Comparison of ENCODE assay signal across 8 mouse cellular contexts in the genomic region with DNA sequence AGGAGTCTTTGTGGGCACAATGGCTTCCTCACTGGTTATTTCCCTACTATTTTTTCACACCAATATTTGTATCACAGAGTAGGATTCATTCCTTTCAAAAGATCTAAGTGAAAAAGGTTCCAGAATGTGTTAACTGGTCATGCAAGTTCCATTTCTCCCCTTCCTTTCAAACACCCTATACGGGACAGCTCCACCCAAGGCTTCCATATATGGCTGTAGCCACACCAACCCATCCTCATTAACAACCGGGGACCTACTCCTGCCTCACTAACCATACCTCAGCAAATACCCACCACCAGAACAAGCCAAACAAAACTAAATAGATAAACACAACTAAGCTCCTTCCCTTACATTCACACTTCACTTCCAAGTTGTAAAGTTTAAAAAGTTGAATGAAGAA. TPM values are rescaled to one million over a fixed set of nuclear protein-coding genes. Genes with fewer than 3 reads are reported as not detected.
DNase-seq lines count a peak whose midpoint lies in the region; ATAC-seq and TF ChIP-seq lines count a peak whose summit lies in the region.

No protein-coding gene starts in this region.

- H3K27me3 ChIP-seq in ES-Bruce4 (ENCODE audit: control insufficient read depth, insufficient read depth, low read length, poor library complexity, severe bottlenecking): no peaks in the 10 kb centered on the region
- H3K27me3 ChIP-seq in forebrain, postnatal 0 days (ENCODE audit: insufficient read depth, low read length): no peaks in the 10 kb centered on the region
- no peaks in the 10 kb centered on the region for H3K27me3 ChIP-seq in liver, embryonic 16.5 days (ENCODE audit: control insufficient read depth, insufficient read depth, low read depth, low read length)

- no peak for ATAC-seq in forebrain, postnatal 0 days
- no peak for ATAC-seq in liver, embryonic 16.5 days (ENCODE audit: low read depth)

- TF ChIP-seq CTCF in gastrocnemius, adult 2 months (IDR thresholded peaks at IDR 0.05): no peak
- TF ChIP-seq CTCF in ES-Bruce4 (IDR thresholded peaks at IDR 0.05; ENCODE audit: low read depth, low read length): no peak
- TF ChIP-seq CTCF in forebrain, postnatal 0 days (IDR thresholded peaks at IDR 0.05; ENCODE audit: low read depth): no peak

- DNase-seq in gastrocnemius, adult 2 months: no peak
- DNase-seq in gastrocnemius, adult 8-10 months (ENCODE audit: low spot score in 2 of 2): no peak
- no peak for DNase-seq in forebrain, postnatal 0 days
- DNase-seq in adrenal gland, postnatal 14 days: no peak
- DNase-seq in retina, postnatal 1 day: no peak
- no peak for DNase-seq in Muller cell, postnatal 12 days (ENCODE audit: inconsistent ontology term)

- peak overlapping the region; percentile 96; the same call in 1 of the 2 replicates for H3K27ac ChIP-seq in gastrocnemius, adult 2 months
- H3K27ac ChIP-seq in ES-Bruce4 (ENCODE audit: insufficient read depth, low read length): no peak overlapping the region
- H3K27ac ChIP-seq in forebrain, postnatal 0 days (ENCODE audit: low read depth, low read length): no peak overlapping the region
- no peak overlapping the region for H3K27ac ChIP-seq in liver, embryonic 16.5 days (ENCODE audit: low read length)

- intact Hi-C loops in gastrocnemius, adult 2 months (cut with DNase I): loop anchor here (5.0 kb wide), 4 partner anchors 76 to 189 kb away; a partner anchor contains a TSS

- 16% methylated on average over 2 of the region's 2 CpGs for WGBS in forebrain, postnatal 0 days
- WGBS in liver, embryonic 16.5 days (ENCODE audit: insufficient replicate concordance): 7% methylated on average over 2 of the region's 2 CpGs

- TF ChIP-seq EP300 in ES-Bruce4 (IDR thresholded peaks at IDR 0.05; ENCODE audit: insufficient read depth, low read depth, low read length): no peak

- peak overlapping the region; percentile 67 for H3K4me2 ChIP-seq in forebrain, postnatal 0 days (ENCODE audit: low read depth)
- H3K4me2 ChIP-seq in liver, embryonic 16.5 days (ENCODE audit: low read depth, low read length): peak overlapping the region; percentile 91

- H3K9me3 ChIP-seq in ES-Bruce4 (replicated peaks; ENCODE audit: control insufficient read depth, insufficient read depth, low read length, poor library complexity, severe bottlenecking): no peaks in the 10 kb centered on the region
- H3K9me3 ChIP-seq in forebrain, postnatal 0 days (ENCODE audit: low read length): no peaks in the 10 kb centered on the region
- no peaks in the 10 kb centered on the region for H3K9me3 ChIP-seq in liver, embryonic 16.5 days (replicated peaks; ENCODE audit: control insufficient read depth, low read length)

- no peak for TF ChIP-seq POLR2A in ES-Bruce4 (IDR thresholded peaks at IDR 0.05; ENCODE audit: insufficient read depth, low read length)

- H3K4me1 ChIP-seq in ES-Bruce4 (ENCODE audit: control insufficient read depth, insufficient read depth, low read length): peaks cover 2% of the 10 kb centered on the region
- H3K4me1 ChIP-seq in forebrain, postnatal 0 days (ENCODE audit: insufficient read depth): peaks cover 11% of the 10 kb centered on the region; the same call in 1 of the 2 replicates
- peaks cover 13% of the 10 kb centered on the region for H3K4me1 ChIP-seq in liver, embryonic 16.5 days (ENCODE audit: control insufficient read depth, low read depth, low read length)

- 0 out of 2 replicates have a peak overlapping the region, but pooled peaks have one; percentile 91 for H3K9ac ChIP-seq in ES-Bruce4 (ENCODE audit: low read depth, poor library complexity, severe bottlenecking)
- H3K9ac ChIP-seq in forebrain, postnatal 0 days: no peak overlapping the region
- H3K9ac ChIP-seq in liver, embryonic 16.5 days (ENCODE audit: low read depth, low read length): peak overlapping the region; percentile 97; the same call in 1 of the 2 replicates

- H3K4me3 ChIP-seq in gastrocnemius, adult 2 months: peak overlapping the region; percentile 79
- H3K4me3 ChIP-seq in ES-Bruce4 (ENCODE audit: low read depth, low read length): no peak overlapping the region
- peak overlapping the region; percentile 81 for H3K4me3 ChIP-seq in forebrain, postnatal 0 days (ENCODE audit: low read depth, low read length)
- H3K4me3 ChIP-seq in liver, embryonic 16.5 days (ENCODE audit: low read depth, low read length): peak overlapping the region; percentile 96

- H3K36me3 ChIP-seq in ES-Bruce4 (ENCODE audit: control insufficient read depth, insufficient read depth, low read length, poor library complexity, severe bottlenecking): peaks cover 27% of the 10 kb centered on the region
- peaks cover 10% of the 10 kb centered on the region; the same call in 1 of the 2 replicates for H3K36me3 ChIP-seq in forebrain, postnatal 0 days (ENCODE audit: insufficient read depth)
- H3K36me3 ChIP-seq in liver, embryonic 16.5 days (ENCODE audit: control insufficient read depth, insufficient read depth): peaks cover 8% of the 10 kb centered on the region

RNA-seq across cellular contexts. Expression of a gene that starts 1.6 kb away (rescaled TPM):
- 10 to 100 TPM; 11.8 to 12.1 TPM for total RNA-seq in gastrocnemius, adult 2 months (2021)
- 10 to 100 TPM in 2 of 4 experiments, 1 to 10 TPM in 2; 8.8 to 13.2 (median 10.2) TPM for total RNA-seq in gastrocnemius, adult 8-10 months (2022)
- polyA plus RNA-seq in ES-Bruce4 (2011; ENCODE audit: insufficient read depth, insufficient read length, low read depth, missing spikeins): 42.6 and 49.3 TPM in 2 replicates
- 35.9 and 40.1 TPM in 2 replicates for total RNA-seq in forebrain, postnatal 0 days (2014; rRNA removed)
- 15.5 and 19.2 TPM in 2 replicates for polyA plus RNA-seq in forebrain, postnatal 0 days (2015; fragmentation: Nextera tagmentation; extraction: Ambion mirVana)
- polyA plus RNA-seq in liver, embryonic 16.5 days (2015; fragmentation: Nextera tagmentation; extraction: Ambion mirVana): 16.5 and 18.4 TPM in 2 replicates
- 35.1 and 44.3 TPM in 2 replicates for total RNA-seq in adrenal gland, postnatal 14 days (2021)
